Comparison of ENCODE assay signal across 16 mouse cellular contexts in genomic region chr8:110966586-110966985, GRCm38 (mm10). TPM values are rescaled to one million over a fixed set of nuclear protein-coding genes. Genes with fewer than 3 reads are reported as not detected.
DNase-seq lines count a peak whose midpoint lies in the region; ATAC-seq and TF ChIP-seq lines count a peak whose summit lies in the region.
"Had no signal": no experiment of that assay in that cellular context is flagged by ENCODE, and none has a peak within 500 bp of the region (broad histone marks: within the 10 kb centered on the region; RNA-seq: fewer than 3 reads in every experiment).

No protein-coding gene starts in this region.

- H3K27ac ChIP-seq in heart, postnatal 0 days (ENCODE audit: low read depth): peak overlapping the region; percentile 56
- H3K27ac ChIP-seq in brown adipose tissue, adult 24 weeks (replicated peaks; ENCODE audit: low read depth, low read length): 0 out of 2 replicates have a peak overlapping the region, but pooled peaks have one; percentile 49
- H3K27ac ChIP-seq in lung, embryonic 15.5 days: peak overlapping the region; percentile 12; the same call in 1 of the 2 replicates
- no peak overlapping the region for H3K27ac ChIP-seq in intestine, embryonic 15.5 days
- H3K27ac ChIP-seq: embryonic facial prominence, embryonic 15.5 days; forebrain, embryonic 15.5 days; hindbrain, embryonic 10.5 days; limb, embryonic 15.5 days; neural tube, embryonic 15.5 days had no signal

- TF ChIP-seq CTCF in heart, postnatal 0 days (IDR thresholded peaks at IDR 0.05; ENCODE audit: low read depth): no peak

- H3K9me3 ChIP-seq in heart, postnatal 0 days (replicated peaks; ENCODE audit: control insufficient read depth, low read length): no peaks in the 10 kb centered on the region
- no peaks in the 10 kb centered on the region for H3K9me3 ChIP-seq in lung, embryonic 15.5 days
- no peaks in the 10 kb centered on the region for H3K9me3 ChIP-seq in intestine, embryonic 15.5 days
- H3K9me3 ChIP-seq: embryonic facial prominence, embryonic 15.5 days; forebrain, embryonic 15.5 days; hindbrain, embryonic 10.5 days; limb, embryonic 15.5 days; megakaryocyte, embryonic 14.5 days; neural tube, embryonic 15.5 days had no signal

- H3K4me1 ChIP-seq in heart, postnatal 0 days (ENCODE audit: control insufficient read depth, insufficient read depth): peaks cover 25% of the 10 kb centered on the region
- peaks cover 9% of the 10 kb centered on the region; the same call in 1 of the 2 replicates for H3K4me1 ChIP-seq in brown adipose tissue, adult 24 weeks (ENCODE audit: control insufficient read depth, insufficient read depth, insufficient read length, low read length)
- H3K4me1 ChIP-seq in lung, embryonic 15.5 days: peaks cover 19% of the 10 kb centered on the region
- H3K4me1 ChIP-seq in intestine, embryonic 15.5 days (replicated peaks): peaks cover 19% of the 10 kb centered on the region

- DNase-seq in adrenal gland, postnatal 36 days: peak; percentile 19 to 43
- no peak for DNase-seq in adrenal gland, adult 18-20 months (ENCODE audit: low spot score in 2 of 2)
- DNase-seq in heart, postnatal 0 days (ENCODE audit: low spot score): no peak
- no peak for DNase-seq in heart, postnatal 10 days
- no peak for DNase-seq in embryo, embryonic 11 days
- DNase-seq: gastrocnemius, postnatal 14 days had no signal

- H3K4me3 ChIP-seq in heart, postnatal 0 days (ENCODE audit: low read depth, low read length): no peak overlapping the region
- no peak overlapping the region for H3K4me3 ChIP-seq in brown adipose tissue, adult 24 weeks (ENCODE audit: insufficient read depth, low read depth, low read length)
- H3K4me3 ChIP-seq in lung, embryonic 15.5 days: no peak overlapping the region
- H3K4me3 ChIP-seq in intestine, embryonic 15.5 days (replicated peaks): no peak overlapping the region
- H3K4me3 ChIP-seq: embryonic facial prominence, embryonic 15.5 days; forebrain, embryonic 15.5 days; hindbrain, embryonic 10.5 days; limb, embryonic 15.5 days; megakaryocyte, embryonic 14.5 days; neural tube, embryonic 15.5 days had no signal

- H3K4me2 ChIP-seq in heart, postnatal 0 days (ENCODE audit: low read depth, low read length): no peak overlapping the region
- H3K4me2 ChIP-seq in lung, embryonic 15.5 days: no peak overlapping the region
- no peak overlapping the region for H3K4me2 ChIP-seq in intestine, embryonic 15.5 days (replicated peaks)
- H3K4me2 ChIP-seq: embryonic facial prominence, embryonic 15.5 days; forebrain, embryonic 15.5 days; limb, embryonic 15.5 days; neural tube, embryonic 15.5 days had no signal

- no peaks in the 10 kb centered on the region for H3K27me3 ChIP-seq in heart, postnatal 0 days (ENCODE audit: control insufficient read depth, insufficient read depth, low read length)
- H3K27me3 ChIP-seq in lung, embryonic 15.5 days: no peaks in the 10 kb centered on the region
- no peaks in the 10 kb centered on the region for H3K27me3 ChIP-seq in intestine, embryonic 15.5 days (replicated peaks)
- H3K27me3 ChIP-seq: embryonic facial prominence, embryonic 15.5 days; forebrain, embryonic 15.5 days; limb, embryonic 15.5 days; megakaryocyte, embryonic 14.5 days; neural tube, embryonic 15.5 days had no signal

- 64% methylated on average over 8 of the region's 8 CpGs for WGBS in heart, postnatal 0 days
- 71% methylated on average over 8 of the region's 8 CpGs for WGBS in lung, embryonic 15.5 days
- 77% methylated on average over 8 of the region's 8 CpGs for WGBS in intestine, embryonic 15.5 days

- peaks cover 28% of the 10 kb centered on the region for H3K36me3 ChIP-seq in heart, postnatal 0 days (replicated peaks; ENCODE audit: control insufficient read depth, insufficient read depth, low read length)
- no peaks in the 10 kb centered on the region; the same call in 1 of the 2 replicates for H3K36me3 ChIP-seq in lung, embryonic 15.5 days
- 0 out of 2 replicates have a peak, but pooled peaks cover 3% of the 10 kb centered on the region for H3K36me3 ChIP-seq in intestine, embryonic 15.5 days

- H3K9ac ChIP-seq in heart, postnatal 0 days (replicated peaks; ENCODE audit: low read depth, low read length): no peak overlapping the region
- H3K9ac ChIP-seq in lung, embryonic 15.5 days: no peak overlapping the region
- H3K9ac ChIP-seq in intestine, embryonic 15.5 days: no peak overlapping the region
- H3K9ac ChIP-seq: embryonic facial prominence, embryonic 15.5 days; forebrain, embryonic 15.5 days; limb, embryonic 15.5 days; neural tube, embryonic 15.5 days had no signal

- TF ChIP-seq EP300 in heart, postnatal 0 days (IDR thresholded peaks at IDR 0.05; ENCODE audit: low read depth): no peak

- no peak for ATAC-seq in heart, postnatal 0 days (ENCODE audit: insufficient read depth, low read depth)
- ATAC-seq in lung, embryonic 15.5 days (ENCODE audit: borderline replicate concordance, extremely low read depth, low FRiP score, low TSS enrichment): no peak
- ATAC-seq in intestine, embryonic 15.5 days: no peak
- ATAC-seq: forebrain, embryonic 15.5 days; intestine, embryonic 16.5 days had no signal

- intact Hi-C loops in heart, postnatal 10 days (cut with DNase I): loop anchor here (5.0 kb wide), 1 partner anchor 64 kb away; the partner anchor contains the start of gene Fuk

RNA-seq across cellular contexts. Expression of gene Ddx19a, which starts 31.0 kb away (rescaled TPM):
- 10 to 100 TPM; 44.1 to 46.8 TPM for total RNA-seq in adrenal gland, postnatal 36 days (2021)
- 10 to 100 TPM; 37.2 to 37.3 TPM for total RNA-seq in adrenal gland, adult 18-20 months (2021)
- total RNA-seq in heart, postnatal 0 days (2014; rRNA removed; ENCODE audit: low replicate concordance): 19.8 and 28.4 TPM in 2 replicates
- 5.6 and 6.0 TPM in 2 replicates for polyA plus RNA-seq in heart, postnatal 0 days (2015; fragmentation: Nextera tagmentation; extraction: Ambion mirVana)
- total RNA-seq in heart, postnatal 10 days (2021): 10 to 100 TPM; 39.2 to 41.1 TPM
- polyA plus RNA-seq in brown adipose tissue, adult 24 weeks (2012; ENCODE audit: insufficient read depth, insufficient read length, missing spikeins): 15.8 and 21.4 TPM in 2 replicates
- 13.0 and 14.0 TPM in 2 replicates for polyA plus RNA-seq in lung, embryonic 15.5 days (2015; fragmentation: Nextera tagmentation; extraction: Ambion mirVana)
- 12.4 and 15.4 TPM in 2 replicates for polyA plus RNA-seq in intestine, embryonic 15.5 days (2015; fragmentation: Nextera tagmentation; extraction: Ambion mirVana)

RNA-seq across cellular contexts. Expression of gene St3gal2, which starts 46.9 kb away (rescaled TPM):
- total RNA-seq in adrenal gland, postnatal 36 days (2021): 10 to 100 TPM; 22.1 to 23.3 TPM
- 10 to 100 TPM; 16.0 to 18.1 TPM for total RNA-seq in adrenal gland, adult 18-20 months (2021)
- total RNA-seq in heart, postnatal 0 days (2014; rRNA removed; ENCODE audit: low replicate concordance): 9.9 and 15.8 TPM in 2 replicates
- 11.3 and 12.6 TPM in 2 replicates for polyA plus RNA-seq in heart, postnatal 0 days (2015; fragmentation: Nextera tagmentation; extraction: Ambion mirVana)
- total RNA-seq in heart, postnatal 10 days (2021): 10 to 100 TPM; 34.4 to 45.3 TPM
- 3.6 and 4.1 TPM in 2 replicates for polyA plus RNA-seq in brown adipose tissue, adult 24 weeks (2012; ENCODE audit: insufficient read depth, insufficient read length, missing spikeins)
- polyA plus RNA-seq in lung, embryonic 15.5 days (2015; fragmentation: Nextera tagmentation; extraction: Ambion mirVana): 18.3 and 20.5 TPM in 2 replicates
- 13.0 and 15.3 TPM in 2 replicates for polyA plus RNA-seq in intestine, embryonic 15.5 days (2015; fragmentation: Nextera tagmentation; extraction: Ambion mirVana)

Comparison
In these comparisons a context has a peak if more than half of its experiments do, and no peak if none do; other contexts are left out.
1. DNase-seq: peak in adrenal gland, postnatal 36 days (2 of 2); none in adrenal gland, adult 18-20 months (0 of 2), heart, postnatal 0 days (single experiment), heart, postnatal 10 days (0 of 2) and embryo, embryonic 11 days (single experiment).